Mouse (Mus musculus): ENCODE data around the gene Fzd4. TPM values are rescaled to one million over a fixed set of nuclear protein-coding genes. Genes with fewer than 3 reads are reported as not detected.

Fzd4 gene
- polyA plus RNA-seq, 1 experiment from 2014 or later, result 8.1 TPM

DNA sequence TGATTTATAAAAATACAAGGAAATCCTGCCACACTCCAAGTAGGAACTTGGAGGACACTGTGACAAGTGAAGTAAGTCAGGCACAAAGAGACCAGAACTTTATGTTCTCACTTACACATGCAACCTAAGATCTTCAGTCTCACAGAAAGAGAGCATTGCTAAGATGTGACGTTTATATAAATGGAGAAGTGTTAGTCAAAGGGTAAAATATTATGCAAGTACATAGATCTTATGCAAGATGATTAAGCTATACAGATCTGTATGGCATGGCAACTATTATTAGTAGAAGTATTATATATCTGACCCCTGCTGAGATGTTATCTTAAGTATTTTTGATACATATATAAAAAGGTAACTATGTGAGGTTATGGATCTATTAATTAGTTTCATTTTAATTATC, 8.8 kb upstream of the Fzd4 start:
- no peak overlapping the region for H3K4me2 ChIP-seq (replicated peaks; ENCODE audit: low read depth)
- H3K36me3 ChIP-seq (ENCODE audit: control insufficient read depth, insufficient read depth, low read length), result no peaks in the 10 kb centered on the region
- TF ChIP-seq CTCF (IDR thresholded peaks at IDR 0.05; ENCODE audit: low read depth) (no peak), EP300 (optimal IDR thresholded peaks at IDR 0.05) (no peak)
- no peaks in the 10 kb centered on the region; the same call in 1 of the 2 replicates for H3K4me1 ChIP-seq (replicated peaks; ENCODE audit: control insufficient read depth, insufficient read depth)
- DNase-seq (ENCODE audit: low spot score) (no peak), ATAC-seq (ENCODE audit: low FRiP score, low TSS enrichment) (no peak)
- no peak overlapping the region for H3K27ac ChIP-seq (replicated peaks)
- H3K27me3 ChIP-seq (ENCODE audit: control insufficient read depth, insufficient read depth, low read length), result no peaks in the 10 kb centered on the region
- 78% methylated on average over 1 of the region's 1 CpGs for WGBS
- no peaks in the 10 kb centered on the region for H3K9me3 ChIP-seq (ENCODE audit: control insufficient read depth, low read length)
- no peak overlapping the region for H3K9ac ChIP-seq (ENCODE audit: low read length)
- H3K4me3 ChIP-seq (ENCODE audit: low read depth, low read length), result no peak overlapping the region

DNA sequence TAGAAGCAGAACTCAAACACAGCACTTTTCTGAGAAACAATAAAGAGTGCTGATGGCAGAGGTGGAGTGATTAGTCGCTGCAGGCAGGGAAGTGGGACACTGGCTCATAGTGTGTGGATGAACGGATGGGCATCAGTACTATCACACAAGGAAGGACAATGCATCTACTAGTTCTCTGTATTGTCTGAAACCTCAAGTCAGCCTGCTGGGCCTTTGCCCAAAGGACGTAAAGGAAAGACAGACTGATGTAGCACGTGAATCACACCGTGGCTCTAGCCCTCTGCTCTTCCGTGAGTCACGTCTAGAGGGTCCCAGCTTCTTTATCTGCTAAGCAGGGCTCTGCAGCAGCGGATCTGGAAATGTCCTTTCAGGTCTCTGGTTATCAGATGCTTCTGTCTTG, 7.8 kb upstream of the Fzd4 start:
- no peak for ATAC-seq (ENCODE audit: low FRiP score, low TSS enrichment)
- H3K27me3 ChIP-seq (ENCODE audit: control insufficient read depth, insufficient read depth, low read length), result no peaks in the 10 kb centered on the region
- no peak overlapping the region for H3K27ac ChIP-seq (replicated peaks)
- WGBS, result 80% methylated on average over 8 of the region's 8 CpGs
- H3K4me1 ChIP-seq (replicated peaks; ENCODE audit: control insufficient read depth, insufficient read depth), result no peaks in the 10 kb centered on the region
- TF ChIP-seq CTCF (IDR thresholded peaks at IDR 0.05; ENCODE audit: low read depth) (no peak), EP300 (optimal IDR thresholded peaks at IDR 0.05) (no peak)
- H3K36me3 ChIP-seq (ENCODE audit: control insufficient read depth, insufficient read depth, low read length), result no peaks in the 10 kb centered on the region
- no peak overlapping the region for H3K9ac ChIP-seq (ENCODE audit: low read length)
- no peaks in the 10 kb centered on the region for H3K9me3 ChIP-seq (ENCODE audit: control insufficient read depth, low read length)
- no peak for DNase-seq (ENCODE audit: low spot score)
- no peak overlapping the region for H3K4me2 ChIP-seq (replicated peaks; ENCODE audit: low read depth)
- no peak overlapping the region for H3K4me3 ChIP-seq (ENCODE audit: low read depth, low read length)

GRCm38 (mm10) chr7:89397837-89398534, 6.2 kb upstream of the Fzd4 start:
- H3K4me2 ChIP-seq (replicated peaks; ENCODE audit: low read depth), result no peak overlapping the region
- no peaks in the 10 kb centered on the region for H3K27me3 ChIP-seq (ENCODE audit: control insufficient read depth, insufficient read depth, low read length)
- no peak overlapping the region for H3K9ac ChIP-seq (ENCODE audit: low read length)
- TF ChIP-seq CTCF (IDR thresholded peaks at IDR 0.05; ENCODE audit: low read depth), result no peak
- TF ChIP-seq EP300 (optimal IDR thresholded peaks at IDR 0.05), result no peak
- DNase-seq (ENCODE audit: low spot score) (peak; percentile 48), ATAC-seq (ENCODE audit: low FRiP score, low TSS enrichment) (peak; percentile 90)
- H3K9me3 ChIP-seq (ENCODE audit: control insufficient read depth, low read length), result no peaks in the 10 kb centered on the region
- 0 out of 2 replicates have a peak overlapping the region, but pooled peaks have one; percentile 5 for H3K27ac ChIP-seq (replicated peaks)
- no peaks in the 10 kb centered on the region for H3K4me1 ChIP-seq (replicated peaks; ENCODE audit: control insufficient read depth, insufficient read depth)
- H3K4me3 ChIP-seq (ENCODE audit: low read depth, low read length), result no peak overlapping the region
- 47% methylated on average over 3 of the region's 3 CpGs for WGBS
- H3K36me3 ChIP-seq (ENCODE audit: control insufficient read depth, insufficient read depth, low read length), result no peaks in the 10 kb centered on the region

GRCm38 (mm10) chr7:89400721-89401120, 3.4 kb upstream of the Fzd4 start:
- ATAC-seq (ENCODE audit: low FRiP score, low TSS enrichment) (no peak), DNase-seq (ENCODE audit: low spot score) (no peak)
- Histone ChIP-seq H3K4me3 (ENCODE audit: low read depth, low read length) (no peak overlapping the region), H3K36me3 (ENCODE audit: control insufficient read depth, insufficient read depth, low read length) (no peaks in the 10 kb centered on the region), H3K9ac (ENCODE audit: low read length) (no peak overlapping the region), H3K9me3 (ENCODE audit: control insufficient read depth, low read length) (no peaks in the 10 kb centered on the region), H3K27me3 (ENCODE audit: control insufficient read depth, insufficient read depth, low read length) (no peaks in the 10 kb centered on the region), H3K27ac (replicated peaks) (no peak overlapping the region), H3K4me2 (replicated peaks; ENCODE audit: low read depth) (no peak overlapping the region), H3K4me1 (replicated peaks; ENCODE audit: control insufficient read depth, insufficient read depth) (no peaks in the 10 kb centered on the region)
- 89% methylated on average over 2 of the region's 2 CpGs for WGBS
- TF ChIP-seq EP300 (optimal IDR thresholded peaks at IDR 0.05) (no peak), CTCF (IDR thresholded peaks at IDR 0.05; ENCODE audit: low read depth) (no peak)

- H3K4me1 ChIP-seq (replicated peaks; ENCODE audit: control insufficient read depth, insufficient read depth), result no peaks in the 10 kb centered on the region
- no peak overlapping the region for H3K4me3 ChIP-seq (ENCODE audit: low read depth, low read length)
- H3K27ac ChIP-seq (replicated peaks), result no peak overlapping the region
- no peaks in the 10 kb centered on the region for H3K9me3 ChIP-seq (ENCODE audit: control insufficient read depth, low read length)
- H3K36me3 ChIP-seq (ENCODE audit: control insufficient read depth, insufficient read depth, low read length), result no peaks in the 10 kb centered on the region
- WGBS, result 80% methylated on average over 11 of the region's 11 CpGs
- no peaks in the 10 kb centered on the region for H3K27me3 ChIP-seq (ENCODE audit: control insufficient read depth, insufficient read depth, low read length)
- no peak overlapping the region for H3K9ac ChIP-seq (ENCODE audit: low read length)
- no peak for DNase-seq (ENCODE audit: low spot score)
- TF ChIP-seq CTCF (IDR thresholded peaks at IDR 0.05; ENCODE audit: low read depth) (no peak), EP300 (optimal IDR thresholded peaks at IDR 0.05) (no peak)
- ATAC-seq (ENCODE audit: low FRiP score, low TSS enrichment), result no peak
- no peak overlapping the region for H3K4me2 ChIP-seq (replicated peaks; ENCODE audit: low read depth)
Observed at GRCm38 (mm10) chr7:89401136-89401858, 2.9 kb upstream of the Fzd4 start.

DNA sequence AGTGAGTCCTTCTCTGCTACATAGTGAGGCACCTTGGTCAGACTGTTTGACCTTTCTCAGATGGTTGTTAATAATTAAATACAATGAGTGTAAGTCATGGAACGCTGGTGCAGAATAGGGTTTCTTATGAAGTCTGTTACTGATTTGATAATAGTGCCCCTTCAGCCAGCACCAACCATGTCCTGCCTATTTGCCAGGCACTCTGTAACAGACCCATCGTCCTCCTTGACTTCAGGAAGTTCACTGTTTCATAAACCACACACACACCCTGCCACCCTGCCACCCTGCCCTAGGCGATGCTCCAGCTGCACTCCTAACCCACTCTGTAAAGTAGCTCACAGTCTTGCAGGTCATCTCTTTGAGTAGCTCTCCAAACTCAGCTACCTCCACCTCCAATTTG, 2.2 kb upstream of the Fzd4 start:
- Histone ChIP-seq H3K9ac (ENCODE audit: low read length) (no peak overlapping the region), H3K9me3 (ENCODE audit: control insufficient read depth, low read length) (no peaks in the 10 kb centered on the region), H3K36me3 (ENCODE audit: control insufficient read depth, insufficient read depth, low read length) (no peaks in the 10 kb centered on the region), H3K4me2 (replicated peaks; ENCODE audit: low read depth) (no peak overlapping the region), H3K27me3 (ENCODE audit: control insufficient read depth, insufficient read depth, low read length) (no peaks in the 10 kb centered on the region), H3K27ac (replicated peaks) (no peak overlapping the region), H3K4me1 (replicated peaks; ENCODE audit: control insufficient read depth, insufficient read depth) (no peaks in the 10 kb centered on the region), H3K4me3 (ENCODE audit: low read depth, low read length) (no peak overlapping the region)
- ATAC-seq (ENCODE audit: low FRiP score, low TSS enrichment) (no peak), DNase-seq (ENCODE audit: low spot score) (peak; percentile 34)
- 75% methylated on average over 3 of the region's 3 CpGs for WGBS
- TF ChIP-seq CTCF (IDR thresholded peaks at IDR 0.05; ENCODE audit: low read depth), result no peak
- no peak for TF ChIP-seq EP300 (optimal IDR thresholded peaks at IDR 0.05)

Data from stomach, postnatal 0 days (tissue).